In the genomic region with DNA sequence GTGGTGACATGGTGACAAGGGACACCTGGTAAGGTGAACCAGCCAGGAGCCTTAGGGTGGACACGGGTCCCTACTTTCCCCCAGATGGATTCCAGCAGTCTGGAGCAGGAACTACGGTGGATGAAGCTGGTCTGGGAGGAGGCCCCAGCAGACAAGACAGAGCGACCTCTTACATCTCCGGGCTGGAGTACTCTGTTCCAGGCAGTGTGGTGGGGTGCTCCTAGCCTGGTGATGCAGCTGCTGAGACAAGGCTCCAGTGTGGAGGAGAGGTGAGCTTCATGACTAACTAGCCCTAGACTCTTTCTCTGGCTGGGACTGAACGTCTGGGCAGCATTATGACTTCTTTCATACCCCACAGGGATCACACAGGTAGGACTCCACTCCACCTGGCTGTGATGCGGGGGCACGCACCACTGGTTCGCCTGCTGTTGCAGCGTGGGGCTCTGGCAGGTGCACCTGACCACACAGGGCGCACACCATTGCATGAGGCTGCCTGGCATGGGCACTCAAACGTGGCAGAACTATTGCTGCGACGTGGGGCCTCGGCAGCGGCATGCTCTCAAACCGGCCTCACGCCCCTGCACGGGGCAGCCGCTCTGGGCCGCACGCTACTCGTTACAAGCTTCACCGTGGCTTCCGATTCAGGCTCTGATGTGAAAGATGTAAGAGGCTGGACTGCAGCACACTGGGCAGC, we compare ENCODE assay signal across 28 mouse cellular contexts. TPM values are rescaled to one million over a fixed set of nuclear protein-coding genes. Genes with fewer than 3 reads are reported as not detected.
DNase-seq lines count a peak whose midpoint lies in the region; ATAC-seq and TF ChIP-seq lines count a peak whose summit lies in the region.
"Had no signal": no experiment of that assay in that cellular context is flagged by ENCODE, and none has a peak within 500 bp of the region (broad histone marks: within the 10 kb centered on the region; RNA-seq: fewer than 3 reads in every experiment).

No protein-coding gene starts in this region.

- peak overlapping the region; percentile 38 for H3K4me2 ChIP-seq in kidney, embryonic 16.5 days (replicated peaks; ENCODE audit: low read depth, low read length)
- H3K4me2 ChIP-seq in stomach, embryonic 16.5 days (ENCODE audit: low read depth, low read length), result no peak overlapping the region
- H3K4me2 ChIP-seq: hindbrain, embryonic 14.5 days; midbrain, embryonic 11.5 days had no signal

- TF ChIP-seq CTCF in kidney, adult 2 months (conservative IDR thresholded peaks at IDR 0.05; ENCODE audit: insufficient read depth, insufficient read length, low read depth, low read length), result no peak

- peak overlapping the region; percentile 36 for H3K4me3 ChIP-seq in kidney, adult 2 months (ENCODE audit: insufficient read depth, low read depth, low read length)
- peak overlapping the region; percentile 58 for H3K4me3 ChIP-seq in ES-E14 (ENCODE audit: insufficient read depth in 1 of 2, low read depth in 1 of 2, low read length in 2 of 2, poor library complexity in 1 of 2, severe bottlenecking in 1 of 2)
- no peak overlapping the region for H3K4me3 ChIP-seq in kidney, embryonic 16.5 days (ENCODE audit: low read length)
- no peak overlapping the region for H3K4me3 ChIP-seq in stomach, embryonic 16.5 days (replicated peaks; ENCODE audit: low read length)
- no peak overlapping the region for H3K4me3 ChIP-seq in midbrain, embryonic 10.5 days
- H3K4me3 ChIP-seq: limb, embryonic 10.5 days had no signal

- no peak for TF ChIP-seq POLR2A in kidney, adult 2 months (IDR thresholded peaks at IDR 0.05; ENCODE audit: low read depth, low read length)

- H3K9me3 ChIP-seq in ES-E14 (ENCODE audit: control insufficient read depth, insufficient read depth, low read depth, low read length), result no peaks in the 10 kb centered on the region
- no peaks in the 10 kb centered on the region for H3K9me3 ChIP-seq in kidney, embryonic 16.5 days (ENCODE audit: low read length)
- H3K9me3 ChIP-seq in stomach, embryonic 16.5 days (replicated peaks; ENCODE audit: control insufficient read depth, low read length), result no peaks in the 10 kb centered on the region
- no peaks in the 10 kb centered on the region for H3K9me3 ChIP-seq in midbrain, embryonic 10.5 days (replicated peaks)
- H3K9me3 ChIP-seq: G1E; limb, embryonic 10.5 days had no signal

- peak overlapping the region; percentile 2; the same call in 1 of the 2 replicates for H3K9ac ChIP-seq in ES-E14 (ENCODE audit: insufficient read depth, low read depth, low read length, poor library complexity, severe bottlenecking)
- H3K9ac ChIP-seq in kidney, embryonic 16.5 days (replicated peaks; ENCODE audit: low read length), result peak overlapping the region; percentile 31; the same call in 1 of the 2 replicates
- no peak overlapping the region; the same call in 1 of the 2 replicates for H3K9ac ChIP-seq in stomach, embryonic 16.5 days (ENCODE audit: low read length)
- H3K9ac ChIP-seq: hindbrain, embryonic 14.5 days had no signal

- in situ Hi-C loops in ES-E14 (cut with MboI; ENCODE audit: low sequenced_read_pairs in 2 of 2, unreplicated experiment in 2 of 2), result no loop called here

- H3K36me3 ChIP-seq in kidney, adult 2 months (ENCODE audit: control insufficient read depth, insufficient read depth, low read length), result no peaks in the 10 kb centered on the region
- no peaks in the 10 kb centered on the region for H3K36me3 ChIP-seq in ES-E14 (ENCODE audit: control insufficient read depth, insufficient read depth, low read length, poor library complexity, severe bottlenecking)
- no peaks in the 10 kb centered on the region for H3K36me3 ChIP-seq in kidney, embryonic 16.5 days (ENCODE audit: insufficient read depth, low read length)
- no peaks in the 10 kb centered on the region for H3K36me3 ChIP-seq in stomach, embryonic 16.5 days (ENCODE audit: control insufficient read depth, insufficient read depth, low read length)
- H3K36me3 ChIP-seq in midbrain, embryonic 10.5 days, result no peaks in the 10 kb centered on the region
- H3K36me3 ChIP-seq: G1E; limb, embryonic 10.5 days had no signal

- H3K27me3 ChIP-seq in kidney, adult 2 months (replicated peaks; ENCODE audit: control insufficient read depth, insufficient read depth, low read length), result no peaks in the 10 kb centered on the region
- H3K27me3 ChIP-seq in kidney, embryonic 16.5 days (ENCODE audit: insufficient read depth, low read length), result no peaks in the 10 kb centered on the region
- H3K27me3 ChIP-seq in stomach, embryonic 16.5 days (ENCODE audit: control insufficient read depth, insufficient read depth, low read length), result no peaks in the 10 kb centered on the region
- H3K27me3 ChIP-seq in midbrain, embryonic 10.5 days (ENCODE audit: low read depth, poor library complexity, severe bottlenecking), result peaks cover 13% of the 10 kb centered on the region

- peak; percentile 67 for ATAC-seq in kidney, embryonic 16.5 days (ENCODE audit: low FRiP score, low TSS enrichment)
- no peak for ATAC-seq in stomach, embryonic 16.5 days (ENCODE audit: insufficient read depth, low FRiP score)
- ATAC-seq: activated CD4-positive, CD25-positive, alpha-beta regulatory T cell, adult 4 months had no signal

- H3K4me1 ChIP-seq in kidney, adult 2 months (ENCODE audit: control insufficient read depth, insufficient read depth, low read length), result peaks cover 12% of the 10 kb centered on the region; the same call in 1 of the 2 replicates
- no peaks in the 10 kb centered on the region for H3K4me1 ChIP-seq in ES-E14 (ENCODE audit: control insufficient read depth in 2 of 2, insufficient read depth in 2 of 2, low read length in 2 of 2, poor library complexity in 1 of 2)
- H3K4me1 ChIP-seq in kidney, embryonic 16.5 days (ENCODE audit: insufficient read depth, low read length), result peaks cover 17% of the 10 kb centered on the region
- H3K4me1 ChIP-seq in stomach, embryonic 16.5 days (ENCODE audit: control insufficient read depth, insufficient read depth, low read length), result no peaks in the 10 kb centered on the region
- H3K4me1 ChIP-seq in midbrain, embryonic 10.5 days, result no peaks in the 10 kb centered on the region

- 42% methylated on average over 24 of the region's 24 CpGs for WGBS in kidney, adult 2 months
- whole genome bisulfite sequencing in kidney, embryonic 16.5 days, result 41% methylated on average over 24 of the region's 24 CpGs
- WGBS in stomach, embryonic 16.5 days, result 69% methylated on average over 24 of the region's 24 CpGs
- 79% methylated on average over 24 of the region's 24 CpGs for WGBS in midbrain, embryonic 10.5 days

- peak; percentile 57 for DNase-seq in kidney, adult 2 months
- DNase-seq in kidney, postnatal 14 days, result no peak
- no peak for DNase-seq in ES-E14 (ENCODE audit: low read depth, low spot score)
- DNase-seq in urinary bladder, postnatal 14 days (ENCODE audit: low spot score), result no peak
- no peak for DNase-seq in midbrain, embryonic 10.5 days (ENCODE audit: low spot score)
- DNase-seq: adrenal gland, postnatal 14 days; cerebellum, postnatal 10 days; embryo, embryonic 11 days; heart, postnatal 36 days; lung, adult 2 months; lung, postnatal 36 days; right cerebral cortex, postnatal 4 days; thymus, adult 18-20 months had no signal

- peak overlapping the region; percentile 79 for H3K27ac ChIP-seq in kidney, adult 2 months (ENCODE audit: insufficient read depth, low read depth, low read length)
- no peak overlapping the region for H3K27ac ChIP-seq in ES-E14 (ENCODE audit: insufficient read depth, low read depth, low read length, poor library complexity, severe bottlenecking)
- H3K27ac ChIP-seq in kidney, embryonic 16.5 days (ENCODE audit: low read length), result peak overlapping the region; percentile 65
- peak overlapping the region; percentile 72 for H3K27ac ChIP-seq in stomach, embryonic 16.5 days (ENCODE audit: low read length)
- H3K27ac ChIP-seq in midbrain, embryonic 10.5 days (replicated peaks), result no peak overlapping the region
- H3K27ac ChIP-seq: hindbrain, embryonic 14.5 days; limb, embryonic 10.5 days had no signal

TF ChIP-seq in ES-E14, 5 proteins besides CTCF, POLR2A, EP300 and RAD21 (continues in another document):
- TF ChIP-seq ZNF384 (IDR thresholded peaks at IDR 0.05; ENCODE audit: low read depth, low read length) (no peak), MAFK (IDR thresholded peaks at IDR 0.05; ENCODE audit: insufficient read depth, low read depth, low read length) (no peak), CHD2 (IDR thresholded peaks at IDR 0.05; ENCODE audit: low read depth, low read length) (no peak)

RNA-seq across cellular contexts. Expression of a gene that starts 1.1 kb away (rescaled TPM):
- 2.8 and 3.2 TPM in 2 replicates for polyA plus RNA-seq in kidney, adult 2 months (2012; rRNA removed)
- 0.49 and 0.74 TPM in 2 replicates for total RNA-seq in ES-E14 (2012; rRNA removed)
- polyA plus RNA-seq in kidney, embryonic 16.5 days (2015; fragmentation: Nextera tagmentation; extraction: Ambion mirVana), result 0.32 and 0.41 TPM in 2 replicates
- 0.31 and 0.35 TPM in 2 replicates for polyA plus RNA-seq in stomach, embryonic 16.5 days (2015; fragmentation: Nextera tagmentation; extraction: Ambion mirVana)
- not detected in 2 replicates for polyA plus RNA-seq in midbrain, embryonic 10.5 days (2016; fragmentation: Nextera tagmentation; extraction: Ambion mirVana)
- total RNA-seq: adrenal gland, postnatal 14 days; G1E; gastrocnemius, adult 8-10 months; heart, postnatal 36 days; liver, adult 2 months; monocyte, adult 5-6 weeks had no signal
- polyA plus RNA-seq: activated CD4-positive, CD25-positive, alpha-beta regulatory T cell, adult 4 months; brain, embryonic 14.5 days; forebrain, embryonic 11.5 days; G1E; heart, embryonic 14.5 days; hindbrain, embryonic 14.5 days; intestine, embryonic 14.5 days; limb, embryonic 10.5 days; liver, adult 2 months; midbrain, embryonic 11.5 days; neural tube, embryonic 11.5 days had no signal

RNA-seq across cellular contexts. Expression of a gene that starts 5.7 kb away (rescaled TPM):
- 1.8 and 2.4 TPM in 2 replicates for polyA plus RNA-seq in kidney, adult 2 months (2012; rRNA removed)
- 0.09 and 0.11 TPM in 2 replicates for total RNA-seq in ES-E14 (2012; rRNA removed)
- polyA plus RNA-seq in kidney, embryonic 16.5 days (2015; fragmentation: Nextera tagmentation; extraction: Ambion mirVana), result 0.32 and 0.33 TPM in 2 replicates
- 0.35 and 0.43 TPM in 2 replicates for polyA plus RNA-seq in stomach, embryonic 16.5 days (2015; fragmentation: Nextera tagmentation; extraction: Ambion mirVana)
- polyA plus RNA-seq in midbrain, embryonic 10.5 days (2016; fragmentation: Nextera tagmentation; extraction: Ambion mirVana), result 0.31 and 0.45 TPM in 2 replicates
- total RNA-seq: monocyte, adult 5-6 weeks had no signal
- polyA plus RNA-seq: G1E had no signal

RNA-seq across cellular contexts. Expression of a gene that starts 11.3 kb away (rescaled TPM):
- 83.1 and 91.1 TPM in 2 replicates for polyA plus RNA-seq in kidney, adult 2 months (2012; rRNA removed)
- total RNA-seq in ES-E14 (2012; rRNA removed), result 114 and 157 TPM in 2 replicates
- polyA plus RNA-seq in kidney, embryonic 16.5 days (2015; fragmentation: Nextera tagmentation; extraction: Ambion mirVana), result 205 and 209 TPM in 2 replicates
- 191 and 199 TPM in 2 replicates for polyA plus RNA-seq in stomach, embryonic 16.5 days (2015; fragmentation: Nextera tagmentation; extraction: Ambion mirVana)
- polyA plus RNA-seq in midbrain, embryonic 10.5 days (2016; fragmentation: Nextera tagmentation; extraction: Ambion mirVana), result 235 and 260 TPM in 2 replicates

RNA-seq across cellular contexts. Expression of a gene that starts 16.9 kb away (rescaled TPM):
- polyA plus RNA-seq in kidney, adult 2 months (2012; rRNA removed), result 21.8 and 27.2 TPM in 2 replicates
- total RNA-seq in ES-E14 (2012; rRNA removed), result 4.6 and 10.6 TPM in 2 replicates
- 7.4 and 11.3 TPM in 2 replicates for polyA plus RNA-seq in kidney, embryonic 16.5 days (2015; fragmentation: Nextera tagmentation; extraction: Ambion mirVana)
- 34.0 and 34.4 TPM in 2 replicates for polyA plus RNA-seq in stomach, embryonic 16.5 days (2015; fragmentation: Nextera tagmentation; extraction: Ambion mirVana)
- 12.2 and 13.1 TPM in 2 replicates for polyA plus RNA-seq in midbrain, embryonic 10.5 days (2016; fragmentation: Nextera tagmentation; extraction: Ambion mirVana)
- total RNA-seq: monocyte, adult 5-6 weeks had no signal

RNA-seq across cellular contexts. Expression of a gene that starts 20.9 kb away (rescaled TPM):
- 54.1 and 56.8 TPM in 2 replicates for polyA plus RNA-seq in kidney, adult 2 months (2012; rRNA removed)
- total RNA-seq in ES-E14 (2012; rRNA removed), result 103 and 171 TPM in 2 replicates
- 168 and 179 TPM in 2 replicates for polyA plus RNA-seq in kidney, embryonic 16.5 days (2015; fragmentation: Nextera tagmentation; extraction: Ambion mirVana)
- polyA plus RNA-seq in stomach, embryonic 16.5 days (2015; fragmentation: Nextera tagmentation; extraction: Ambion mirVana), result 173 and 181 TPM in 2 replicates
- 161 and 171 TPM in 2 replicates for polyA plus RNA-seq in midbrain, embryonic 10.5 days (2016; fragmentation: Nextera tagmentation; extraction: Ambion mirVana)

Comparison
In these comparisons a context has a peak if more than half of its experiments do, and no peak if none do; other contexts are left out.
1. H3K4me3 ChIP-seq: peak in kidney, adult 2 months (single experiment) and ES-E14 (2 of 2); none in kidney, embryonic 16.5 days (single experiment), stomach, embryonic 16.5 days (single experiment) and midbrain, embryonic 10.5 days (single experiment).
2. H3K27ac ChIP-seq: peak in kidney, adult 2 months (single experiment), kidney, embryonic 16.5 days (single experiment) and stomach, embryonic 16.5 days (single experiment); none in ES-E14 (single experiment) and midbrain, embryonic 10.5 days (single experiment).